Mouse (Mus musculus): ENCODE measurements around the gene Mfsd12. TPM values are rescaled to one million over a fixed set of nuclear protein-coding genes. Genes with fewer than 3 reads are reported as not detected.
A peak's percentile ranks its signal among the peaks of the same experiment; 100 is the strongest.

The Mfsd12 gene
- polyA plus RNA-seq, 1 experiment from 2014 or later = 6.9 TPM

DNA sequence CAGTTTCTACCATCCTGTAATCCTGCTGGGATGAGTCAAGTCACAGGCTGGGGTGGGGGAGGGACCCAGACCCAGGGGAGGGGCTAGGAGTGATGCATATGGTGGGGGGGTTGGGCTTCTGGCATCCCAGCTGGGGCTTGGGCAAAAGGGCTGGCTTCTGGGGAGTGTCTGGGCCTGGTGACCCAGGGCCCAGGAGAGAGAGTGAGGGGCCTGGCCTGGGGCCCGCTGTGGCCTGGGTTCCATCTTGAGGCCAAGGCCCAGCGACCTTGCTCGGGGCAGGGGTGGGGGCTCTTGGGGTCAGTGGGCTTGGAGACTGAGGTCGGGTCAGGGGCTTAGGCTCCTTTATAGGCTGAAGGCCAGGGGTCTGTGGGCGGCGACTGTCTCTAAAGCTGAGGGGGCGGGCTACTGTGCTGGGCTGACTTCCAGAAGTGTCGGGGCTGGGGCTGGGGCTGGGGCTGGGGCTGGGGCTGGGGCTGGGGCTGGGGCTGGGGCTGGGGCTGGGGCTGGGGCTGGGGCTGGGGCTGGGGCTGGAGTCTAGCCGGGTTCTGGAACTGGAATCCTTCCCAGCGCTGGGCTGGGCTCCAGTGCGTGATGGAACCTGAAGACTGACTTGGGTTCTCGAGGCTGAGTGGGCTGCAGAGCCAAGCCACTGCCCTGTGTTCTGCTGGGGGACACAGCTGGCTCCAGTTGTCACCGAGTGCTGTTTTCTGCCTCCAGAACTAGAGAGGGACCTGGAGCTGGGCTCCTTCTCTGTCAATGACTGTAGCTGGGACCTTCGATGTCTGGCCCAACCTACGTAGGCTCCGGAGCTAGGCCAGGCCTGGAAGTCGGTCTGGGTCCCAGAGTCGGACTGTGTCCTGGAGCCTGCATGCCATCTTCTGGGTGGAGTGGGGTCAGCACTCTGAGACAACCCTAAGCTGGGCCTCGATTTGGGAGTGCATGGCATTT lies 21.6 kb upstream of the Mfsd12 start:
- Histone ChIP-seq H3K9ac (ENCODE audit: low read length) (peak overlapping the region; percentile 11; the same call in 1 of the 2 replicates), H3K36me3 (ENCODE audit: control insufficient read depth, insufficient read depth, low read length) (no peaks in the 10 kb centered on the region), H3K4me3 (ENCODE audit: low read depth, low read length) (0 out of 2 replicates have a peak overlapping the region, but pooled peaks have one; percentile 6), H3K4me1 (replicated peaks; ENCODE audit: control insufficient read depth, insufficient read depth, low read length) (peaks cover 28% of the 10 kb centered on the region), H3K9me3 (ENCODE audit: control insufficient read depth, low read length) (no peaks in the 10 kb centered on the region), H3K4me2 (ENCODE audit: low read length) (peak overlapping the region; percentile 31; the same call in 1 of the 2 replicates), H3K27ac (ENCODE audit: low read depth) (peak overlapping the region; percentile 80), H3K27me3 (replicated peaks; ENCODE audit: control insufficient read depth, insufficient read depth, low read length) (peaks cover 9% of the 10 kb centered on the region; the same call in 1 of the 2 replicates)
- WGBS = 43% methylated on average over 19 of the region's 19 CpGs
- DNase-seq (ENCODE audit: low spot score) (no peak), ATAC-seq (replicated peaks; ENCODE audit: low FRiP score, low TSS enrichment, low read depth) (peak; percentile 33; the same call in 1 of the 2 replicates)

GRCm38 (mm10) chr10:81336558-81336957 lies 20.7 kb upstream of the Mfsd12 start:
- no peak overlapping the region for H3K4me2 ChIP-seq (ENCODE audit: low read length)
- H3K27me3 ChIP-seq (replicated peaks; ENCODE audit: control insufficient read depth, insufficient read depth, low read length) = peaks cover 9% of the 10 kb centered on the region; the same call in 1 of the 2 replicates
- no peak overlapping the region for H3K4me3 ChIP-seq (ENCODE audit: low read depth, low read length)
- ATAC-seq (replicated peaks; ENCODE audit: low FRiP score, low TSS enrichment, low read depth) = no peak
- whole genome bisulfite sequencing = 89% methylated on average over 4 of the region's 4 CpGs
- no peak overlapping the region for H3K9ac ChIP-seq (ENCODE audit: low read length)
- DNase-seq (ENCODE audit: low spot score) = no peak
- no peaks in the 10 kb centered on the region for H3K36me3 ChIP-seq (ENCODE audit: control insufficient read depth, insufficient read depth, low read length)
- peaks cover 31% of the 10 kb centered on the region for H3K4me1 ChIP-seq (replicated peaks; ENCODE audit: control insufficient read depth, insufficient read depth, low read length)
- H3K9me3 ChIP-seq (ENCODE audit: control insufficient read depth, low read length) = no peaks in the 10 kb centered on the region
- H3K27ac ChIP-seq (ENCODE audit: low read depth) = peak overlapping the region; percentile 80; the same call in 1 of the 2 replicates

DNA sequence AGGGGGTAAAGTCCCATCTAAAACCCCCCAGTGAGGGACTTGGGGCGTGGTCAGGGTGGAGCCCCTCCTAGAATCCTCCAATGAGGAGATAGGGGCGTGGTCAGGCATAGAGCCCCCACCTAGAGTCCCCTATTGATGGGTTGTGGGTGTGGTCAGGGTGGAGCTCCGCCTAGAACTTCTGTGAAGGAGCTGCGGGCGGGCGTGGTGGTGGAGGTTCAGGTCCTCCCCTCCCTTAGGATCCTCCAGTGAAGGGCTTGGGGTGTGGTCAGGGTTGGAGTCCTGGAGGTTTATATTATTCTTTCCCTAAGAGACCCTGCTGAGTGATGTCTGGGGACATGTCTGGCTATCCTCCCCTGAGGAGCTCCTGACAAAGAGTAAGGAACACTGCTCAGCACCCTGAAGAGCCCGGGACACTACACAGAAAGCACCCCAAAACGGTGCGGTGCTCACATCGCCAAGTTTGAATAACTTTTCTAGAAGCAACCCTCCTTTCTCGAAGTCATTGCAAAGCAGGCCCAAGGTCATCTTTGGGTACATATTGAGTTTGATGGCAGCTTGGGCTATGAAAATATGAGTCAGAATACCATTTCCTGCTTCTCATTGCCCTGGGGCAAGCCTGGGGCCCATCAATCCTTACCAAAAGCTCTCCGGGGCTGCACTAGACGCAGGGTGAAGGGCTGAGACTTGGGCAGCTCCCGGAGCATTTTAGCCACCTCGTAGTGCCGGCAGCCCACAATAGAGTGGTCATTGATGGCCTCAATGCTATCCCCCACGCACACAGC lies 16.5 kb upstream of the Mfsd12 start:
- no peak overlapping the region for H3K4me2 ChIP-seq (ENCODE audit: low read length)
- no peaks in the 10 kb centered on the region for H3K9me3 ChIP-seq (ENCODE audit: control insufficient read depth, low read length)
- ATAC-seq (replicated peaks; ENCODE audit: low FRiP score, low TSS enrichment, low read depth) (no peak), DNase-seq (ENCODE audit: low spot score) (no peak)
- H3K4me1 ChIP-seq (replicated peaks; ENCODE audit: control insufficient read depth, insufficient read depth, low read length) = peaks cover 19% of the 10 kb centered on the region
- H3K4me3 ChIP-seq (ENCODE audit: low read depth, low read length) = no peak overlapping the region
- no peaks in the 10 kb centered on the region for H3K36me3 ChIP-seq (ENCODE audit: control insufficient read depth, insufficient read depth, low read length)
- no peak overlapping the region for H3K27ac ChIP-seq (ENCODE audit: low read depth)
- peaks cover 36% of the 10 kb centered on the region for H3K27me3 ChIP-seq (replicated peaks; ENCODE audit: control insufficient read depth, insufficient read depth, low read length)
- no peak overlapping the region for H3K9ac ChIP-seq (ENCODE audit: low read length)
- WGBS = 43% methylated on average over 17 of the region's 17 CpGs

- Histone ChIP-seq H3K4me1 (replicated peaks; ENCODE audit: control insufficient read depth, insufficient read depth, low read length) (peaks cover 15% of the 10 kb centered on the region), H3K9ac (ENCODE audit: low read length) (no peak overlapping the region), H3K4me3 (ENCODE audit: low read depth, low read length) (no peak overlapping the region), H3K27me3 (replicated peaks; ENCODE audit: control insufficient read depth, insufficient read depth, low read length) (peaks cover 36% of the 10 kb centered on the region), H3K36me3 (ENCODE audit: control insufficient read depth, insufficient read depth, low read length) (no peaks in the 10 kb centered on the region), H3K4me2 (ENCODE audit: low read length) (no peak overlapping the region), H3K27ac (ENCODE audit: low read depth) (no peak overlapping the region), H3K9me3 (ENCODE audit: control insufficient read depth, low read length) (no peaks in the 10 kb centered on the region)
- ATAC-seq (replicated peaks; ENCODE audit: low FRiP score, low TSS enrichment, low read depth) = no peak
- WGBS = 34% methylated on average over 16 of the region's 16 CpGs
- DNase-seq (ENCODE audit: low spot score) = peak; percentile 87
Observed at GRCm38 (mm10) chr10:81341333-81341949, 15.8 kb upstream of the Mfsd12 start.

DNA sequence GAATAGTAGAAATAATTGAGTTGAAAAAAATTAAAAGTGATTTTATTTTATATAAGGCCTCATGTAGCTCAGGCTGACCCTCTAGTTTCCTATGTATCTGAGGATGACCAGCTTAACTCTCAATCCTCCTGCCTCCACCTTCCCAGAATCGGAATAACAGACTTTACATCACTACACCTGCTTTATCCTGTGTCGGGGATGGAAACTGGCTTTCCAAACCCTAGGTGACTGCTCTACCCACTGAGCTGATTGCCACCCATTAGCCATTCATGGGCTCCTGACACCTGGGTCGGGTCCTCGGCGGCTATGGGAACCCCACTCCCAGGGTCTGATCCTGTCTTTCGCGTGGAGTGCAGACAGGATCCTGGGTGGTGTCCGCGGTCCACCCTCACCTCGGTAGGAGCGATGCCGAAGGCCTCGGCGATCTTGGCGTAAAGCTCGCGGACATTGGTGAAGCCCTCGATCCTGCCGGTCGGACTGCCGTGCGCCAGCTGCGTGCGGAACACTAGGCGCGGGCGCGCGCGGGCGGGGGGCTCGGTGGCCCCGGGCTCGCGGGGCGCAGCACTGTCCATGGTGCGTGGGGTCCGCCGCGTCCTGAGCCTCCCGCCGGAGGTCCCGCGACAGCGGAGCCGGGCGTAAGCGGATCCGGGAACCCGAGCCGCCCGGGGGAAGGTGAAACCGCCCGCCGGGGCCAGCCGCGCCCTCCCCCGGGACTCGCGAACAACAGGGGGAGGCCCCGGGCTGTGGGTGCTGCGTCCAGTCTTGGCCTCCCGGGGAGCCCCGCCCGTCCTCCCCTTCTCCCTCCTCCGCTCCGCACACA lies 14.4 kb upstream of the Mfsd12 start, which contains the start of gene Gipc3:
Gipc3 (minus strand) TSS at position 581 of the 820 bp plus-strand sequence.
- WGBS = 4% methylated on average over 56 of the region's 67 CpGs
- Histone ChIP-seq H3K9me3 (ENCODE audit: control insufficient read depth, low read length) (no peaks in the 10 kb centered on the region), H3K4me2 (ENCODE audit: low read length) (peak within 1 kb of the TSS; percentile 84), H3K9ac (ENCODE audit: low read length) (peak within 1 kb of the TSS; percentile 48), H3K36me3 (ENCODE audit: control insufficient read depth, insufficient read depth, low read length) (peaks cover 6% of the 10 kb centered on the region), H3K27me3 (replicated peaks; ENCODE audit: control insufficient read depth, insufficient read depth, low read length) (peaks cover 33% of the 10 kb centered on the region), H3K4me3 (ENCODE audit: low read depth, low read length) (peak within 1 kb of the TSS; percentile 44), H3K27ac (ENCODE audit: low read depth) (no peak within 1 kb of the TSS), H3K4me1 (replicated peaks; ENCODE audit: control insufficient read depth, insufficient read depth, low read length) (peaks cover 22% of the 10 kb centered on the region)
- ATAC-seq (replicated peaks; ENCODE audit: low FRiP score, low TSS enrichment, low read depth) (no peak), DNase-seq (ENCODE audit: low spot score) (no peak)

DNA sequence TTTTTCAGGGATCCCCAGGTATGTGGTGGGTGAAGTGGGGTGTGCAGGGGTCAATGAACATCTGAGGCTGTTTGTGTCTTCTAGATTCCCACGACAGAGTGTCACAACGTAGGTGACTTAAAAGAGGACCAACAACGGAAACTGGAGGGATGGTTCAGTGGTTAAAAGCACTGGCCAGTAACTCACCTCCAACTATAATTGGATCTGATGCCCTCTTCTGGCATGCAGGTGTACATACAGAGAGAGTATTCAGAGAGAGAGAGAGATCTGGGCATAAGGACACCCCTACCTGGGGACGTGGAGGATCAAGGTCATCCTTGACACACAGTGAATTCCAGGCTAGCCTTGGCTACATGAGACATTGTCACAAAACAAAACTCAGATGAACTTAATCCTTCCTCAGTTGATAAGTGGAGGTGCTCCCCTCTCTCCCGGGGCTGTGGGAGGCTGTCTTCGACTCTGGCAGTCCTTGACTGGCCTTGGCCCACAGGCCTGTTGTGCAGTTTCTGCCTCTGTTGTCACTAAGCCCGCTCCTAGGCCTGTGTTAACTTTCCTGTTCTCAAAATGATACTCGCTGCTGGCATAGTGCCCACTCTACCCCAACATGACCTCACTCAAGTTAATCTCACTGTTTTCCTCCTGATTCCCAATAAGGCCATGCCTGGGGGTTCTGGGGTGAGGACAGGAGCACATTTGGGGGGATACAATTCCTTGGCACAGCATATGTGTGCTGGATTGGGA lies 12.7 kb upstream of the Mfsd12 start:
- WGBS = 51% methylated on average over 8 of the region's 8 CpGs
- Histone ChIP-seq H3K4me3 (ENCODE audit: low read depth, low read length) (no peak overlapping the region), H3K4me2 (ENCODE audit: low read length) (no peak overlapping the region), H3K9me3 (ENCODE audit: control insufficient read depth, low read length) (no peaks in the 10 kb centered on the region), H3K9ac (ENCODE audit: low read length) (no peak overlapping the region), H3K4me1 (replicated peaks; ENCODE audit: control insufficient read depth, insufficient read depth, low read length) (peaks cover 32% of the 10 kb centered on the region), H3K27me3 (replicated peaks; ENCODE audit: control insufficient read depth, insufficient read depth, low read length) (peaks cover 33% of the 10 kb centered on the region), H3K36me3 (ENCODE audit: control insufficient read depth, insufficient read depth, low read length) (peaks cover 6% of the 10 kb centered on the region), H3K27ac (ENCODE audit: low read depth) (no peak overlapping the region)
- no peak for ATAC-seq (replicated peaks; ENCODE audit: low FRiP score, low TSS enrichment, low read depth)
- no peak for DNase-seq (ENCODE audit: low spot score)

- H3K9ac ChIP-seq (ENCODE audit: low read length) = no peak overlapping the region
- no peak for DNase-seq (ENCODE audit: low spot score)
- WGBS = 89% methylated on average over 4 of the region's 4 CpGs
- H3K9me3 ChIP-seq (ENCODE audit: control insufficient read depth, low read length) = no peaks in the 10 kb centered on the region
- H3K27ac ChIP-seq (ENCODE audit: low read depth) = no peak overlapping the region
- ATAC-seq (replicated peaks; ENCODE audit: low FRiP score, low TSS enrichment, low read depth) = no peak
- H3K36me3 ChIP-seq (ENCODE audit: control insufficient read depth, insufficient read depth, low read length) = peaks cover 6% of the 10 kb centered on the region
- peaks cover 34% of the 10 kb centered on the region for H3K4me1 ChIP-seq (replicated peaks; ENCODE audit: control insufficient read depth, insufficient read depth, low read length)
- peaks cover 33% of the 10 kb centered on the region for H3K27me3 ChIP-seq (replicated peaks; ENCODE audit: control insufficient read depth, insufficient read depth, low read length)
- no peak overlapping the region for H3K4me2 ChIP-seq (ENCODE audit: low read length)
- no peak overlapping the region for H3K4me3 ChIP-seq (ENCODE audit: low read depth, low read length)
Observed at GRCm38 (mm10) chr10:81345162-81345534, 12.1 kb upstream of the Mfsd12 start.

Measured in intestine, embryonic 14.5 days (tissue).